Comparison of ENCODE assay signal across 1 mouse cellular context in genomic region chr17:25696263-25696662, GRCm38 (mm10).
TF ChIP-seq lines count a peak whose summit lies in the region.

No protein-coding gene starts in this region.

TF ChIP-seq in myocyte, 11 proteins besides CTCF, POLR2A, EP300 and RAD21:
- TF ChIP-seq CEBPB (IDR thresholded peaks at IDR 0.05; ENCODE audit: insufficient read depth, poor library complexity, severe bottlenecking) (no peak), E2F4 (IDR thresholded peaks at IDR 0.05; ENCODE audit: insufficient read depth) (no peak), REST (IDR thresholded peaks at IDR 0.05; ENCODE audit: insufficient read depth, insufficient read length) (no peak), POLR2AphosphoS2 (IDR thresholded peaks at IDR 0.05; ENCODE audit: insufficient read length, low read depth) (no peak), TCF3 (IDR thresholded peaks at IDR 0.05; ENCODE audit: insufficient read length, low read depth) (peak; percentile 64), MYOG (IDR thresholded peaks at IDR 0.05; ENCODE audit: control insufficient read depth in 1 of 3, insufficient read depth in 1 of 3, insufficient read length in 2 of 3, low read depth in 2 of 3) (peak in 2 of 3 experiments; percentile 91 to 92), MYOD1 (IDR thresholded peaks at IDR 0.05; ENCODE audit: control insufficient read depth in 1 of 3, insufficient read length in 2 of 3, low read depth in 2 of 3) (peak in 2 of 3 experiments; percentile 90 to 94), USF1 (IDR thresholded peaks at IDR 0.05; ENCODE audit: low read depth) (no peak), MAX (IDR thresholded peaks at IDR 0.05; ENCODE audit: low read depth) (no peak), SRF (IDR thresholded peaks at IDR 0.05; ENCODE audit: control insufficient read depth, insufficient read length, low read depth) (no peak), TCF12 (IDR thresholded peaks at IDR 0.05; ENCODE audit: insufficient read depth, poor library complexity, severe bottlenecking) (peak; percentile 24)
TF ChIP-seq in myocyte: peak in this region for 4.
